20 mouse cellular contexts compared by ENCODE assay signal in the genomic region with DNA sequence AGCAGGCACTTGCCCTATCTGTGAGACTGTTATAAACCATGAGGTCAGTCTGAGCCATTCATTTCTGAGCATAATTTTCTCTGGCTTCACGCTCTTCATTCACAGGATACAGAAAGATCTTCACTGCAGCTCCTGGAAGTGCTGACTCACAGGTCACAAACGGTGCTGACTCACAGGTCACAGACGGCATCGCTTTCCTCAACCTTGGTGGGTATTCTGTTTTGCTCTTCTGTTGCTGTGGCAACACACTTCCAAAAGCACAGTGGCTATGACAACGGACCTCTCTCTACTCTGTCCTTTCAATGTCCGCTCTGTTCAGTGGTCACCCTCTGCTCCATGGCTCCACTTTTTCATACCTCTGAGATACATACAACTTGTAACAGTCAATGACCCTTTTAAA.
DNase-seq lines count a peak whose midpoint lies in the region; ATAC-seq and TF ChIP-seq lines count a peak whose summit lies in the region.
"Had no signal": no experiment of that assay in that cellular context is flagged by ENCODE, and none has a peak within 500 bp of the region (broad histone marks: within the 10 kb centered on the region; RNA-seq: fewer than 3 reads in every experiment).

No protein-coding gene starts in this region.

- H3K4me3 ChIP-seq in hindbrain, postnatal 0 days (ENCODE audit: low read length) = no peak overlapping the region
- no peak overlapping the region for H3K4me3 ChIP-seq in hindbrain, embryonic 11.5 days (ENCODE audit: low read depth, low read length)
- no peak overlapping the region for H3K4me3 ChIP-seq in CH12.LX (replicated peaks in 1 of 3; ENCODE audit: low read depth in 2 of 3, low read length in 2 of 3, poor library complexity in 1 of 3)
- H3K4me3 ChIP-seq: erythroblast, embryonic 14.5 days; forebrain, embryonic 15.5 days; hindbrain, embryonic 15.5 days; neural tube, embryonic 12.5 days; stomach, embryonic 15.5 days had no signal

- ATAC-seq in hindbrain, postnatal 0 days = peak; percentile 56
- no peak for ATAC-seq in hindbrain, embryonic 11.5 days (ENCODE audit: low FRiP score)
- ATAC-seq: forebrain, embryonic 15.5 days had no signal

- TF ChIP-seq EP300 in CH12.LX (IDR thresholded peaks at IDR 0.05; ENCODE audit: low read length) = no peak

- no peak overlapping the region for H3K9ac ChIP-seq in hindbrain, postnatal 0 days (replicated peaks; ENCODE audit: low read length)
- no peak overlapping the region for H3K9ac ChIP-seq in hindbrain, embryonic 11.5 days (ENCODE audit: low read depth, low read length)
- no peak overlapping the region for H3K9ac ChIP-seq in CH12.LX (ENCODE audit: insufficient read depth, low read depth)
- H3K9ac ChIP-seq: forebrain, embryonic 15.5 days; hindbrain, embryonic 15.5 days; neural tube, embryonic 12.5 days; stomach, embryonic 15.5 days had no signal

- WGBS in hindbrain, postnatal 0 days = 68% methylated on average over 6 of the region's 6 CpGs
- WGBS in hindbrain, embryonic 11.5 days = 73% methylated on average over 6 of the region's 6 CpGs

- no peak overlapping the region for H3K4me2 ChIP-seq in hindbrain, postnatal 0 days (ENCODE audit: low read depth, low read length)
- no peak overlapping the region for H3K4me2 ChIP-seq in hindbrain, embryonic 11.5 days (replicated peaks; ENCODE audit: low read depth, low read length)
- no peak overlapping the region for H3K4me2 ChIP-seq in CH12.LX (ENCODE audit: insufficient read depth, low read depth, poor library complexity, severe bottlenecking)
- H3K4me2 ChIP-seq: forebrain, embryonic 15.5 days; hindbrain, embryonic 15.5 days; neural tube, embryonic 12.5 days; stomach, embryonic 15.5 days had no signal

- DNase-seq in hindbrain, postnatal 0 days (ENCODE audit: low spot score) = peak; percentile 35
- DNase-seq in hindbrain, embryonic 11.5 days (ENCODE audit: low spot score) = no peak
- peak; percentile 49 for DNase-seq in 3134 (ENCODE audit: extremely low read depth, insufficient read length, low spot score)
- no peak for DNase-seq in CH12.LX (ENCODE audit: extremely low read depth)
- peak; percentile 57 for DNase-seq in adrenal gland, postnatal 14 days
- DNase-seq in gastrocnemius, postnatal 36 days = no peak
- no peak for DNase-seq in urinary bladder, adult 18-20 months (ENCODE audit: low spot score in 2 of 2)
- DNase-seq in right cerebral cortex, postnatal 14 days = no peak
- DNase-seq: cerebellum, adult 8-10 months; gastrocnemius, postnatal 10 days; heart, postnatal 10 days; kidney, adult 18-20 months; lung, postnatal 4 days; midbrain, embryonic 14.5 days; thymus, postnatal 14 days had no signal

- H3K9me3 ChIP-seq in hindbrain, postnatal 0 days (ENCODE audit: low read length) = no peaks in the 10 kb centered on the region
- no peaks in the 10 kb centered on the region for H3K9me3 ChIP-seq in hindbrain, embryonic 11.5 days (ENCODE audit: control insufficient read depth, low read length)
- H3K9me3 ChIP-seq in CH12.LX (replicated peaks; ENCODE audit: low read length) = peaks cover 2% of the 10 kb centered on the region
- H3K9me3 ChIP-seq: forebrain, embryonic 15.5 days; hindbrain, embryonic 15.5 days; neural tube, embryonic 12.5 days; stomach, embryonic 15.5 days had no signal

- H3K36me3 ChIP-seq in hindbrain, postnatal 0 days (ENCODE audit: insufficient read depth, low read length) = no peaks in the 10 kb centered on the region
- no peaks in the 10 kb centered on the region for H3K36me3 ChIP-seq in hindbrain, embryonic 11.5 days (ENCODE audit: control insufficient read depth, insufficient read depth, low read length)
- H3K36me3 ChIP-seq in CH12.LX (replicated peaks in 1 of 2; ENCODE audit: control insufficient read depth in 1 of 2, insufficient read depth in 1 of 2, low read length in 1 of 2) = peaks cover 0 to 13% of the 10 kb centered on the region in 2 experiments
- H3K36me3 ChIP-seq: forebrain, embryonic 15.5 days; hindbrain, embryonic 15.5 days; neural tube, embryonic 12.5 days; stomach, embryonic 15.5 days had no signal

- TF ChIP-seq POLR2A in CH12.LX (IDR thresholded peaks at IDR 0.05; ENCODE audit: low read depth, low read length) = no peak

- no peaks in the 10 kb centered on the region for H3K79me2 ChIP-seq in CH12.LX (replicated peaks; ENCODE audit: control insufficient read depth, extremely low read depth, insufficient read depth, poor library complexity, severe bottlenecking)

- dilution Hi-C loops in CH12.LX (cut with MboI; ENCODE audit: extremely low pct_ligation_motif_present, extremely low pct_unique_long_range_greater_than_20kb, low sequenced_read_pairs) = no loop called here

- in situ Hi-C loops in CH12.LX (cut with MboI; ENCODE audit: low pct_ligation_motif_present, low pct_unique_long_range_greater_than_20kb, low sequenced_read_pairs) = no loop called here

- no peaks in the 10 kb centered on the region for H3K27me3 ChIP-seq in hindbrain, postnatal 0 days (ENCODE audit: insufficient read depth, low read length)
- H3K27me3 ChIP-seq in hindbrain, embryonic 11.5 days (ENCODE audit: control insufficient read depth, insufficient read depth, low read length) = no peaks in the 10 kb centered on the region
- no peaks in the 10 kb centered on the region for H3K27me3 ChIP-seq in CH12.LX (replicated peaks)
- H3K27me3 ChIP-seq: forebrain, embryonic 15.5 days; hindbrain, embryonic 15.5 days; neural tube, embryonic 12.5 days; stomach, embryonic 15.5 days had no signal

- H3K4me1 ChIP-seq in hindbrain, postnatal 0 days (ENCODE audit: insufficient read depth, low read length) = no peaks in the 10 kb centered on the region
- no peaks in the 10 kb centered on the region for H3K4me1 ChIP-seq in hindbrain, embryonic 11.5 days (replicated peaks; ENCODE audit: control insufficient read depth, insufficient read depth, low read length)
- peaks cover 5 to 19% of the 10 kb centered on the region in 2 experiments; a peak in 3 of 4 replicates for H3K4me1 ChIP-seq in CH12.LX (ENCODE audit: control insufficient read depth in 1 of 2, insufficient read depth in 2 of 2)
- H3K4me1 ChIP-seq: forebrain, embryonic 15.5 days; hindbrain, embryonic 15.5 days; stomach, embryonic 15.5 days had no signal

- intact Hi-C loops in gastrocnemius, postnatal 36 days (cut with DNase I) = no loop called here

- no peak for TF ChIP-seq CTCF in hindbrain, postnatal 0 days (IDR thresholded peaks at IDR 0.05; ENCODE audit: low read depth)
- no peak for TF ChIP-seq CTCF in CH12.LX (conservative IDR thresholded peaks at IDR 0.05 in 1 of 2, IDR thresholded peaks at IDR 0.05 in 1 of 2; ENCODE audit: low read depth in 2 of 2, low read length in 2 of 2)

- TF ChIP-seq RAD21 in CH12.LX (IDR thresholded peaks at IDR 0.05; ENCODE audit: low read depth, low read length) = no peak

- H3K27ac ChIP-seq in hindbrain, postnatal 0 days = no peak overlapping the region
- H3K27ac ChIP-seq in hindbrain, embryonic 11.5 days (ENCODE audit: low read depth, low read length) = no peak overlapping the region
- H3K27ac ChIP-seq in CH12.LX (ENCODE audit: insufficient read depth, low read depth) = no peak overlapping the region
- H3K27ac ChIP-seq: forebrain, embryonic 15.5 days; hindbrain, embryonic 15.5 days; neural tube, embryonic 12.5 days; stomach, embryonic 15.5 days had no signal

TF ChIP-seq in CH12.LX, 34 proteins besides CTCF, POLR2A, EP300 and RAD21:
- TF ChIP-seq MAFK (IDR thresholded peaks at IDR 0.05; ENCODE audit: insufficient replicate concordance, low read length) (peak; percentile 31; the same call in 1 of the 2 replicates), USF1 (IDR thresholded peaks at IDR 0.05; ENCODE audit: low read depth, low read length) (no peak)

Comparison
In these comparisons a context has a peak if more than half of its experiments do, and no peak if none do; other contexts are left out.
1. DNase-seq: peak in hindbrain, postnatal 0 days (single experiment), 3134 (single experiment) and adrenal gland, postnatal 14 days (single experiment); none in hindbrain, embryonic 11.5 days (single experiment), CH12.LX (single experiment), gastrocnemius, postnatal 36 days (0 of 2), urinary bladder, adult 18-20 months (0 of 2) and right cerebral cortex, postnatal 14 days (single experiment).